Mouse (Mus musculus): Measurements from ENCODE around the gene Ctsl. TPM values are rescaled to one million over a fixed set of nuclear protein-coding genes. Genes with fewer than 3 reads are reported as not detected.

The Ctsl gene
- polyA plus RNA-seq (2012; rRNA removed), result 141 and 143 TPM in 2 replicates

DNA sequence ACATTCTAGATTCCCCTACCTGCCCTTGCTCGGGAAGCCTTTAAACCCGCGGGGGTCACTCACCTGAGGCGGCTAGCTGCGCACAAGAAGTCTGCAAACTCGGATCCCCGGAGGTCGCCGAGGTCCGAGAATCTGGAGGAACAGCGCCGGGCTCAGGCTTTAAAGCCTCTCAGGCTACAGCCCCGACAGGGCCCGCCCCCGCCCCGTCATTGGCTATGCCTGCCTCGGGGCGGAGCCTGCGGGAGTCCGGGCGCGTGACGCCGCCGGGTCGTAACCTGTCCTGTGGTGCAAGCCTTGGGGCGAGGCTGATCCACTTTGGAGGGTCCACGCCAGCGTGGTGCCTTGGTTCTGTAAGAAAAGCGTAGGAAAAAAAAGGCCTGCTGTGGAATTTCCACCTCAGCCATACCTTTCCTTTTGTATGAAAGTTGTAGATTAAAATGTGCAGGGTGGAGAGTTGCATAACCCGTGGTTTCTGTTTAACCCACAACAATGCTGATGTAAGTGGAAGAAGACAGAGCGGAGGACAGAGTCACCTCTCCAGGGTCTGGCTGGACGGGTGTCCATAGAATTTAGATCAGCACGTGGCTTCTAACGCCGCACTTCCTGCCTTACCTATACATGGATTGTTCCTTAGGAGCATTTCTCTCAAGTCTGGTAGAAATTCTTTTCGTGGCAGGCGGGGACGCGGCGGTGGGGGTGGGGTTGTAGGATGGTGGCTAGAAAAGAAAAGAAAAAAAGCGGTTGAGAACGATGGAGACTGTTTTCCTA lies at the start of gene Ctsl:
Gene Ctsl (minus strand): TSS at position 718 of the 768 bp plus-strand sequence.
- DNase-seq (ENCODE audit: extremely low spot score in 1 of 2, low spot score in 1 of 2), result peak; percentile 88 to 93

DNA sequence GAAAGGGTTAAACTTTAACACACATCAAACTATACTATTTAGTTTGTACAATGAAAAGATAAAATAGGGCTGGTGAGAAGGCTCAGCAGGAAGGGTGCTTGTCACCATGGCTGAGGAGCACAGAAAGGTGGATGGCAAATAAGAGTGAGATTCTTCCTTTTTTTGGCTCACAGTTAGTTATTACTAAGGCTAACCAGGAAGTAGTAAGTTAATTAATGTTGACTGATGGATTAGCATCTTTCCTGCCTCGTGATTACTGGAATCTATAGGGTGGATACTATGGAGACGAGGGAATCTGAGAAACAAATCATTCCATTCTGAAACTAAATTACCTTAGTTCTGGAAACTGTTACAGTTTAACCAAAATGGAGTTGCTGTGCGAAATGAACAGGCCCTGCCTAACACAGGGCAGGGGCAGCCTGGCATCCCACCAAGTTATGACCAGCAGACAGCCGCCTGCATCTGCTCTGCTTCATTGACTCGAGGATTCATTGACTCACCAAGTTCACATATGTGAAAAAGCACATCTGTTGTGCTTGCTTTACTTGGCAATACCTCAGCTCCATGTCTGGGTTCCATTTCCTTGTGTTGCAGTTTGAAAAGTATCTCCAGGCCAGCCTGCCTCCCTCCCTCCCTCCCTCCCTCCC lies 46.4 kb upstream of the Ctsl start:
- no peak for DNase-seq (ENCODE audit: extremely low spot score in 1 of 2, low spot score in 1 of 2)

DNA sequence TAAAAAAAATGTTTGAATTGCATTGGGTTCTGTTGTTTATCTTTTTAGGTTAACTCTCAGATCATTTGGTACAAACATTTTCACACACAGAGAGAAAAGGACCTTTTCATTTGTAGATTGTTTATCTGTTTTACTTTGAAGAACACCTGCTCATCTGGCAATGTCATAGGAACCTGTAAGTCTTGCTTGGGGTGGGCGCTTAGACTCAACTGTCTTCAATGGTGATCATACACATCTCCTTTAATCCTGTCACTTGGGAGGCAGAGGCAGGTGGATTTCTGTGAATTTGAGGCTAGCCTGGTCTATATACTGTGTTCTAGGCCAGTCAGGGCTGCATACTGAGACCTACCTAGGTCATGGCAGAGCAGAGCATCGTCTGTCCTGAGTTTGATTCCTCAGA lies 45.0 kb upstream of the Ctsl start:
- no peak for DNase-seq (ENCODE audit: extremely low spot score in 1 of 2, low spot score in 1 of 2)

DNA sequence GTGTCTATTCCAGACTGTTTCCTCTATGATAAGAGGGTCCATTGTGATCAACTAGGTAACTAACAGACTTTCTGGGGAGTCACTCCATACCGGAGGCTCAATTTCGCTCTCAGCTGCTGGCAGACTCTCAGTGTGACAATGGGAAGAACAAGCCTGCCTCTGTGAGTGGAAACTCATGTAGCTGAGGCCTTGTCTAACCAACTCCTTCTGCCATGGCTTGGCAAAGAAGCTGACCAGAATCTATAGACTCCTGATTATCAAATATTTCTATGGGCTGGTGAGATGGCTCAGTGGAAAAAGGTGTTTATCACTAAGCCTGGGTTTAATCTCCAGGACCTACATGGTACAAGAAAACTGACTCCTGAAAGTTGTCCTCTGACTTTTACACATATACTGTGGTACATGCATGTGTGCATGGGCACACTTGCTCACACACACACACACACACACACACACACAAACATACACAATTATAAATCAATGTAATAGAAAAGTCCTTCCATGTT lies 42.1 kb upstream of the Ctsl start:
- DNase-seq (ENCODE audit: extremely low spot score in 1 of 2, low spot score in 1 of 2), result no peak

DNA sequence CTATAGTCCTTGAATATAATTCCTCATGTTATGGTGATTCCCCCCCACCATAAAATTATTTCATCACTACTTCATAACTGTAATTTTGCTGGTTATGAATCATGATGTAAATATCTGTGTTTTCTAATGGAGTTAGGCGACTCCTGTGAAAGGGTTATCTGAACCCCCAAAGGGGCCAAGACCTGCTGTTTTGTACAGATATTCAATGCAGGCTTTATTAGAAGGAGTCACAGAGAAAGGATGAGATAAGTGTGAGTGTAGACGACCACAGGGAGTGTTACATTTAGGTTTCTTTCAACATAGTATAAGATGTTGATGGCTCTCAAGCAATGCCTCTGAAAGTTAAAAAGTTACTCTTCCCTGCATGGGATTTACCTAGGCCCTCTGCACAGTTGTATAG lies 40.6 kb upstream of the Ctsl start:
- no peak for DNase-seq (ENCODE audit: extremely low spot score in 1 of 2, low spot score in 1 of 2)

DNA sequence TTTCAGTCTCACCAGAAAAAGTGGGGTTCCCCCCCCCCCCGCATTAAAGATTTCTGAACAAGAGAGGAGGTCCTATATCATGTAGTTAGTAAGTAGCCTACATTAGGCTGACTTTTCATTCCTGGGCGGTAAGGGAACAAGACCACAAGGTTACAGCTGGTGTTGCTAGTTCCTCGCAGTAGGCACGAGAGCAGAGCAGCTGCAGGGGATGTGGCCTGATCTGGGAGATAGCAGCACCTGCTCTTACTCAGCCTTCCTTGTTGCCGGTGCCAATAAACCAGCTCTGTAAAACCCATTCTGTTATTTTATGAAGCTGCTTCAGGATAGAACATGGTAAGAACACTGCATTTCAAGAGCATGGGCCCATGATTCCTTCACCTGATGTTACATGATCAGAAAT lies 39.9 kb upstream of the Ctsl start:
- no peak for DNase-seq (ENCODE audit: extremely low spot score in 1 of 2, low spot score in 1 of 2)

DNA sequence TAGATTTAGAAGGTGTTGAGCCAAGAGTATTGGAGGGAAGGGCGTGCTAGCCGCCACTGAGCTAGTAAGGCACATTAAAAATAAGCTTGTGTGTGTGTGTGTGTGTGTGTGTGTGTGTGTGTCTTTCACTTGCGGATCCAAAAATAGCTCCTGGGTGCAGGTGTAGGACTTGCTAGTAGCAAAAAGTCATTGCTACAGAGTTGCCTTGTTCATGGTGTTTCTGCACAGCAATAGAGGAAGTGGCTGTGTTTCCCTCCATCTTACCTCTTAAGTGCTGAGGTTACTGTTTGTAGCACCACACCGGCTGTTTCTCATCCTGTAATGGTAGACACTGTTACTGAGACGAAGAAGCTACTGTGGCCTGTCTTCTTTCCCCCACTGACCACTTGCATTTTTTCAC lies 37.3 kb upstream of the Ctsl start:
- DNase-seq (ENCODE audit: extremely low spot score in 1 of 2, low spot score in 1 of 2), result no peak

DNA sequence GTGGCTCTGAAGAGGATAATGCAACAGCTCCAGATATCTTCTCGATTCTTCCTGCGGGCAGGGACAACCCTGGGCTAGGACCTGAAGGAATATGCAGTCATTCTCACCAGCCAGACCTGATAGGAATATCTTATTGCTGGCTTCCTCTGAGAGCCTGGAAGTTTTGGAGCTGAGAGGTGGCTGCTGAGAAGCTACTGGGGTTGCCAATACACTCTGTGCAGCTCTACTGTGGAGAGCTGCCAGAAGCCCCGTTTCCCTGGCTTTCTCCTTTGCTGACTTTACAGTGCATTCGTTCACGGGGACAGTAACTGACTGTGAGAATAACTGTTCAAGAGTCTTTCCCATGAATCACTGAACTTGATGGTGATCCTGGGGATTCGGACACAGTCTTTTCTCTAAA lies 34.9 kb upstream of the Ctsl start:
- no peak for DNase-seq (ENCODE audit: extremely low spot score in 1 of 2, low spot score in 1 of 2)

DNA sequence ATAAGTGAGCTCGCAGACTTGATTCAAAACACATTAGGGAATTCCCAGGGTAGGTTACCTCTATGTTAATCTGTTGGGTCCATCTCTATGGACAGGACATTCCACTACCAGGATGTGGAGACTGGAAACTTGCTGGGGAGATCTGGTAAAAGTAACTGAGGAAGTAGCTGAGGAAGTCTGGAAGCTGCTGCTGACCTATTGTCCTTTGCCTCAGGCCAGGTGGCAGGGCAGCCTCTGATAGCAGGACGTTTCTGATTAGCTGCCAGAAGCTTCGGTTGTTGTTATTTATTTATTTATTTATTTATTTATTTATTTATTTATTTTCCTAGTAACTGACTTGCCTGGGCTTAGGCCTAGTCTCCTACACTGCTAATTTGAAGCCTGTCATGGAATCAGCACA lies 32.8 kb upstream of the Ctsl start:
- no peak for DNase-seq (ENCODE audit: extremely low spot score in 1 of 2, low spot score in 1 of 2)

DNA sequence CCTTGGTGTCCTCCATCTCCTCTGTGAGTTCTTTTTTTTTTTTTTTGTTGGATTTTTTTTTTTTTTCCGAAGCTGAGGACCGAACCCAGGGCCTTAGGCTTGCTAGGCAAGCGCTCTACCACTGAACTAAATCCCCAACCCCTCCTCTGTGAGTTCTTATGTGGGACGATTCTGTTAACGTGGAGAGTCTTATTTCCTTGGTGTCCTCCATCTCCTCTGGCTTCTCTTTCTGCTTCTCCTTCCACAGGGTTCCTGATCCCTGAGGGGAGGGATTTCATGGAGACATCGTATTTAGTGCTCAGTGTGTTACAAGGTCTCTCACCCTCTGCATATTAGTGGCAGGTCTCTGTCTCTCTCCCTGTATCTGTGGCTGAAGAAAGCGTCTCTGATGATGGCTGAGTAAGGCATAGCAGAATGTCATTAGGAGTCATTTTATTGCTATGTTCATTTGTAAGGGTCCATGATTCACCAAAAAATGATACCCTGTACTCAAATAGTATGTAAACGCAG lies 32.3 kb upstream of the Ctsl start:
- DNase-seq (ENCODE audit: extremely low spot score in 1 of 2, low spot score in 1 of 2), result no peak

DNA sequence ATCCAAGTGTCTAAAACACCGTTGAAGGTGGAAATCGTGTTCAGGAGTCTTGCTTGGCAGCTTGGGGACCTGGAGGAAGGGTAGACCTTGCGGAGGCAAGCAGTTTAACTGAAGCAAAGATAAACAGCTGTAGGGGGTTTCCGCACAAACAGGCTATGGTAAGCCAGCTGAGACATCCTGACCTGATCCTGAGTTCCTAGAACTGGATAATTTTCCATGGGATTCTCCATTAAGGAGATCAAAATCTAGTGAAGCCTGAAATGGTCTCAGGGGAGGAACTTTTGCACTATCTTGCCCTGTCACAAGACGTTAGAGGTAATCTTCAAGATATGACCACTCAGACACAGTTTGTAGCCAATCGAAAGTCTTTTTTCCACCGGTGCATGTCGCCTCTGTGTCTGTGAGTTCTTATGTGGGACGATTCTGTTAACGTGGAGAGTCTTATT lies 31.8 kb upstream of the Ctsl start:
- DNase-seq (ENCODE audit: extremely low spot score in 1 of 2, low spot score in 1 of 2), result no peak

DNA sequence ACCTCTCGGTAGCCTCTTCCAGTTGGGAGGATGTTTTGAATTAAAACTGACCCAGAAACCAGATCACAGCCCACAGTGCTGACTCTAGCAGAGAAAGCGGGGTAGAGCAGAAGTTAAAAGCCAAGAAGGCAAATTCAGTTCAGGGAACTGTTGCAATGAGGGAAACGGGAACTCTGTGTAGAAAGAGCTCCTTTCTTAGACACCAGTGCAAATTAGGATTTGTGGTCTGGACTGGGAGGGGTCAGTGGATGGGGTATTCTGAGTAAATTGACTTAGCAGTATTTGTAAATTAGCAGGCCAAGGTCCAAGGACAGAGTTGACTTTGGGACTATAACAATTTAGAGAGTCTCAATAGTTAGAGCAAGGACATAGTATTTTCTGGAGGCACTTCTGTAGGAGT lies 31.3 kb upstream of the Ctsl start:
- no peak for DNase-seq (ENCODE audit: extremely low spot score in 1 of 2, low spot score in 1 of 2)

DNA sequence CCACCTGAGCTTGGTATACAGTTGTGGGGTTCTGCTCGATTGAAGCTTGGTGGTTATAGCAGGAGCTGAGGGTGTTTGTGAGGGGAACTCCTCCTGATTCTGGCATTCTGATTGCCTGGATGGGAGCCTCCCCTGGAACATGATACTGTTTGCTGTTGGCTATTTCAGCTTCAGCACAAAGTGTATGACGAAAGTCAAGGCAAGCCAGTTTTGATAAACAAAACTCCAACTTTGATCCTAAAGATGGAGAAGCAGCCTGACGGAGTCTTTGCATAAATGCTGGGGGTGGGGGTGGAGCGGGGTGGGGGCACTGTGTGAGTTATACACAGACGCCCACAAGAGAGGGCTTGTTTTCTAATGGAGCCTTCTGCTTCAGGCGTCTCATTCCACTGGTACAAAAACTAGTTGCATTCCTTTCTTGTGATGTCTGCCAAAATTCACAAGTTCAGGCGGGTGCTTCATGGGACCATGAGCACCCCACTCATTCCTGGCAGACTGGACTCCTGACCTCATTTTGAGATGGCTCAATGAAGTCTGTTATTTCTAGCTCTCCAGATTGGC lies 30.2 kb upstream of the Ctsl start:
- DNase-seq (ENCODE audit: extremely low spot score in 1 of 2, low spot score in 1 of 2), result no peak

DNA sequence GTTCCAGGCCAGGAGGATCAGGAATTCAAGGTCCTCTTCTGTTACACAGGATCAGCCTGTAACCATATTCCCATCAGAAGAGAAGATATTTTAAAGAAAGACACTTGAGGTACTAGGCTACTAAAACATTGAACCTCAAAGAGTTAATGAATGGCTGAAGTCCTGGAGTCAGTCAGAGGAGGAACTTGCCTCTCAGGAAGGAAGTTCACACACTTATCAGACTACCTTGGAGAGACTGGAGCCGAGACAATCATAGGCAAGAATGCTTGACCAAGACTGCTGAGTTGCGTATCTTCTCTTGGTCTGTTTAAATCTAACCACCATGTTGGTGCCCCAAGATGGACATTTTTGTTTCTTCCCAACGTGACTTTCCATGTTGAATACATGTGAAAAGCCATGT lies 29.2 kb upstream of the Ctsl start:
- no peak for DNase-seq (ENCODE audit: extremely low spot score in 1 of 2, low spot score in 1 of 2)

DNA sequence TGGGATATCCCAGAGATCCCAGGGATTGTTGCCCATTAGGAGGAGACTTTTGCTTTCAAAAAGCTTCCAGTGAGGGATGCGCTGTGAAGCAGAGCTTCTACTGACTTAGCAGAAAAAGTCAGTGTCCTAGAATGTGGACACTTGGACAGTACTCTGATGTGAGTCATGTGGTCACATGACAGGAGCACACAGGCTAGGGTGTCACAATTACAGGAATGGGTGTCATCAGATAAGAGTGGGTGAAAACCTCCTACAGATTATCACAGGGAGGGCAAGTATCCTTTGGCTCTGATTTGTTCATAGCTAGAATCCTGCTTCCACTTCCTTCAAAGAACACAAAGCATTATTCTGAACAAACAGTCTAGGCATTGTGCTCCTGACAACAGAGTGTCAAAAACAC lies 27.4 kb upstream of the Ctsl start:
- DNase-seq (ENCODE audit: extremely low spot score in 1 of 2, low spot score in 1 of 2), result no peak

DNA sequence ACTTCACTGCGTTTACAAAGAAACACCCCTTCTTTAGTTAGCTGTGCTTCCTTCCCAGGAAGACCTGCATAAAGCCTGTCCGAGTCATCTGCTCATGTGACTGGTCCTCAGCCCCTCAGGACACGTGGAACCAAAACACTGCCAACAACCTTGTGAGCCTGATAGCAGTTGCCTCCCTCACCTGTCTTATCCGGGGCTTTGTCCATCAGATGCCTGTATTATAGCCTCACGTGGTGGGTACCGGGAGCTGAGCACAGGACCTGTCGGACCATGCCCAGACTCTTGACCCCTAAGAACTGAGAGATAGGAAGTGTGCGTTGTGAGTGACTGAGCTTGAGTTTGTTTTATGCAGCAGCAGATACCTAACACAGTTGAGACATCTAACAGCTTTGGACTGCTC lies 26.3 kb upstream of the Ctsl start:
- DNase-seq (ENCODE audit: extremely low spot score in 1 of 2, low spot score in 1 of 2), result no peak

DNA sequence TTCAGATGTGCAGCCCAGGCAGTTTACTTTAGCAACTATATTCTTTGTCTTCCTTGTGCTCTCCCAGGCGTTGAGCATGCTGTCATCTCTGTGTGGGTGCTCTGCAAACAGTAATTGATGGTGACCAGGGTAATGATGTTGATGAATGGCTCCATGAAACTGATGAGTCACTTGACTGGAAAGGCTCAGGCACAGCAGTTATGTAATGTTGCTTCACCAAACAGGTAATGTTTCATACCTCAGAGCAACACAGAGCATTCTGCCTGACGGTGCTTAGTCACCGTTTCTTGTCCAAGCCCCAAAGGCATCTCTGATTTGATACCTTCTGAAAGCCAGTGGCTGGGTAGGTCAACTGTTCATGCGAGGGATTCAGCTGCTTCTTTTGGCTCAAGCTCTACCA lies 17.7 kb upstream of the Ctsl start:
- no peak for DNase-seq (ENCODE audit: extremely low spot score in 1 of 2, low spot score in 1 of 2)

DNA sequence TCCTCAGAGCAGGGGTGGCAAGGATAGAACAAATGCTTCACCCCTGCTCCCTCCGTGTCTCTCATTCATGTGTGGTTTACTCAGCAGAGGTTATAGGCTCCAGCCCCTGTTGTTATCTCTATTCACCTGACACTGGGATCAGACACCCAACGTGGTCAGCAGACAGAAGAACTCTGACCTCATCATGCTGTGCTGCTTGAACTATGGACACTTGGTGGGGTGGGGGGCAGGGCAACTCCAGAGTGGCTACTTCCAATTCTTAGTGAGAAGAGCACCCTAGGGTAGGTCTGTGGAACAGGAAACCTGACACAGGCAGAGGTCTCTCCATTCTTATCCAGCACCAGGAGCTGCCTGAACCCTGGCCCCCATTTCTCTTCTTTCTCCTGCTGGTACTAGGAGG lies 15.4 kb upstream of the Ctsl start:
- no peak for DNase-seq (ENCODE audit: extremely low spot score in 1 of 2, low spot score in 1 of 2)

DNA sequence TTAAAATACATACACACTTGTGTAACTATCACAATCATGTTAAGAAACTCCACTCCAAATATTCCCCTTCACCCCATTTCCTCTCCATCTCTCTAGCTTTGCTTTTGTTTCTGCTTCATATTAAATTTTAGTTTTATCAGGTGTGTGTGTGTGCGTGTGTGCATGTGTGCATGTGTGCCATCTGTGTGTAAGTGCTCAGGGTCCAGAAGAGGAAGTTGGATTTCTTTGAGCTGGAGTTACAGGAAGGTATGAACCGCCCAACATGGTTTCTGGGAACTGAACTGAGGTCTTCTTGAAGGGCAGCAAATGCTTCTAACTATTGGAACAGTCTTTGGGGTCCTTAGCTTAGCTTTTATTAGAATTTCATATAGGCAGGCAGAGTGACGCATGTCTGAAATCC lies 14.2 kb upstream of the Ctsl start:
- DNase-seq (ENCODE audit: extremely low spot score in 1 of 2, low spot score in 1 of 2), result no peak

DNA sequence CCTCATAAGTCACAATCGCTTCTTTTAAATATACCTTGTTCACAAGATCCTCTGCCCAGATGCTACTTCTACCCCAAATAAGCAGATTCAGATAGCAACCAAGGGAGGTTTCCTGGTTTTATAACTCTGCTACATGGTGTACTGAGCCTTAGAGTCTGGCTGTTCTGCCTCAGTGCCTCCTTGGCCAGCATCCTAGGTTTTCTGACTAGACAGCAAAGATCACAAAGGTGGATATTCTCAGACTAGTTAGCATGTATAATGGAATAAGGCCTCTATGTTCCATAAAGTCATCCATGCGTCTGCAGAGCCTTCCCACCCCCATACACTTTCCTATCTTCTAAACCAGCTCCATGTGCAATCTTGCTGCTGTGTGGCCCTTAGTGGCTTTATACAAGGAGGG lies 9.6 kb upstream of the Ctsl start:
- DNase-seq (ENCODE audit: extremely low spot score in 1 of 2, low spot score in 1 of 2), result no peak

DNA sequence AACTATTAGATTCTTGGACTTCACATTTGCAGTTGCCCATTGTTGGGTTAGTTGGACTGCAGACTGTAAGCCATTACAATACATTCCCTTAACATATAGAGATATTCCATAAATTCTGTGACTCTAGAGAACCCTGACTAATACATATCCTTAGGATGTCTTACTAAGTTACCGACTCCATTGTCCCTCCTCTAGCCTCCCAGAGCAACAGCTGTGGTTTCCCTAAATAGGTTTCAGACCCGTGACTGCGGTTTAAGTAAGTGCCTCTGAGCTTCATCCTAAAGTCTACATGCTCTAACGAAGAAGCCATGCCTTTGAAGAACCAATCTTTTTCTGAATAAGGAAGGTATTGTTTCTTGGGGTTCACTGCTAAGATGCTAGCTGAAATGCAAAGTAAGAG lies 7.9 kb upstream of the Ctsl start:
- DNase-seq (ENCODE audit: extremely low spot score in 1 of 2, low spot score in 1 of 2), result no peak

DNA sequence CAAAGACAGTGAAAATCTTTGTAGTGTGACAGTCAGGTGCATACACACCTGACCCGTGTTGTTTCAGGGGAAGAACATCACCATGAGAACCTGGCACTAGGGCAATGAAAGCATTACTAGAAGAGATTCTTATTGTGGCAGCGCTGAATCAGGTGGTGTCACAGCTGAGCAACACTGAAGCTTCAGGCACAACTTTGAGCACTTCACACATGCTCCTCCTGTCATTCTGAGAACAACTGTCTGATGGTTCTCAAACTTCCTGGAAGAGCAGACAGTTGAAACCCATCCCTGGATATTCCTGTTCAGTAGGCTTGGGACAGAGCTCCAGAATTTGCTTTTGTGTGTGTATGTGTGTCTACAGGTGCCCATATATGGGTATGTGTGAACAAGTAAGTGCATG lies 5.8 kb upstream of the Ctsl start:
- no peak for DNase-seq (ENCODE audit: extremely low spot score in 1 of 2, low spot score in 1 of 2)

All from frontal cortex, adult 2 months (tissue).